Mouse (Mus musculus) megakaryocyte, embryonic 14.5 days (primary cell): Measurements from ENCODE around the gene Bud23.

Experiments
- FLI1 ChIP-seq: IDR thresholded peaks from 2 replicates; pipeline ENCODE4 v1.6.1; 2012; ENCODE audit warnings: low read length, inconsistent platforms, mixed read lengths
- GATA1 ChIP-seq: IDR thresholded peaks from 3 replicates; pipeline ENCODE4 v1.6.1; 2012; ENCODE audit warnings: mixed read lengths, low read length, inconsistent platforms, borderline replicate concordance

DNA sequence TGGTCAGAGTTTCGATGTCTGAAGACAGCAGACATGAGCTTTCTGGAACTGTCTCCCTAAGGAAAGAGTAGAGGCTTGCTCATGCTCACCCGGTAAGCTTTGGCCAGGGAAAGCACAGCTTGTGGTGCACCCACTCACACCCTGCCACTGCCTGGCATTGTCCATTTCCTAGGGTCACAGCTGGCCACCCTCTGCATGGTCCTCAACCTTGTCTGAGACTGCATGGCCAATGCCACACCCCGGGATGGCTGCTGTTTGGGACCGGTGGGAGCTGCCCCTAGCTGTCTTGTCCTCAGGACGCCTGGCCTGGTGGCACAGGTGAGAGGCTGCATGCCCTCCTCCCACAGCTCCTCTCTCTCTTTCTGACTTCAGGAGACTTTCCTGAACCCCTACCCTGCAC lies 16.2 kb downstream of the Bud23 start:
- TF ChIP-seq GATA1 (no peak), FLI1 (no peak)
